Mouse (Mus musculus): ENCODE results near the gene Hoxa3.

Hoxa3 gene

GRCm38 (mm10) chr6:52169499-52170165 lies 43.5 kb downstream of the Hoxa3 start:
- DNase-seq (ENCODE audit: low spot score in 2 of 2), result no peak

GRCm38 (mm10) chr6:52168191-52169055 lies 44.7 kb downstream of the Hoxa3 start:
- DNase-seq (ENCODE audit: low spot score in 2 of 2), result no peak

GRCm38 (mm10) chr6:52167736-52168161 lies 45.4 kb downstream of the Hoxa3 start:
- DNase-seq (ENCODE audit: low spot score in 2 of 2), result no peak

DNA sequence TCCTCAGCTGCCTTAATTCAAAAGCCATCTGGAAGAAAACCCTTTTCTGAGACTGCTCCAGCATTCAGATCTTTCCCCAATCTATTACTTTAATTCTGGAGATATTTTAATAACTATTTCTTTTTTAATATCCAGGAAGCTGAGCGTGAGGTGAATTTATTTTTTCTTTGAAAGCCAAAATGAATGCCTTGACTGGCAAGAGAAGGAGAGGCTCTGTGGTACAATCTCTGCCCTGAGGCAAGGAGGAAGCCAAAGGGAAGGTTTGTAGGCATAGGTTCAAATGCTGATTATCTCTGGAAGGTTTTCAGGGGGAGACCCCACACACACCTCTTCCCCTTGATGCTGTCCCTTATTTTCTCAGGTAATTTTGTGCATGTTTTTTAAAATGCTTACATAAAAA lies 46.0 kb downstream of the Hoxa3 start:
- DNase-seq (ENCODE audit: low spot score in 2 of 2), result no peak

- DNase-seq (ENCODE audit: low spot score in 2 of 2), result no peak
Measured at GRCm38 (mm10) chr6:52166431-52167077, 46.6 kb downstream of the Hoxa3 start.

DNA sequence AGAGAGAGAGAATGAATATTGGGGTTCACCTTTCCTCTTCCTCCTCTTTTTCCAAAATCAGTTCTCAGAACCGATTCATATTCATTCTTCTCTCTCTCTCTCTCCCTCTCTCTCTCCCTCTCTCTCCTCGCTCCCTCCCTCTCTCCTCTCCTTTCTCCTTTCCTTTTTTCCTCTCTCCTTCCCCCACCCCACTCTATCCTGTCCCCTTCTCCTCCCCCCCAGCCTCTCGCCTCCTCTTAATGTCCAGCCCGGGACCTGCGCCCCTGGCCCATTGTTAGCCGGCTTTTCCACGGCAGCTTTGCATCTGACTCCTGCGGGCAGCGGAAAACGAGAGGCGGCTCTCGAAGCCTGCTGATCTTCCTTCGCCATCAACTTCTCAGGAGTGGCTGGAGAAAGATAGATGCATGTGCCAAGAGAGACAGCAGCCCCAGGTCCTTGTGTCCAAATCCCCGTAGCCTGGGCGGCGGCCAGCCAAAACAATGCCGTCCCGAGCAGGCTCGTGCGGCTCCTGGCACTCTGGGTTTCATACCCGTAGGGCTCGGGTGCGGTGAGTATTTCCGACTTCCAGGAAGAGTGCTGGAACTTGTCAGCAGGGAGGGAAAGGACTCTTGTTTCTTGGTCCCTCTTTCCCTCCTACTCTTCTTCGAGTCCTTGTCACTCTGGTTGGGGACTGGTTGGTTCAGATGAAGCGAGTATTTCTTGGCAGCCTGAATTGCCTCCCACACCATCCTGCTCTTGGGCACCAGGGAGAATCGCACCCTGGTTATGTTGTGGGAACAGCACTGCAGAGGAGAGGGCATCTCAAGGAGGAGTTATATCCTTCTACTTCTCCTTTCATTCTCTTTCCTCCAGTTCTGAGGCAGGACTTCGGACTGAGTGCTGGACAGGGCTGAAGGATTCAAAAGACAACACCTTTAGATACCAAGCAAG lies 47.4 kb downstream of the Hoxa3 start:
- no peak for DNase-seq (ENCODE audit: low spot score in 2 of 2)

DNA sequence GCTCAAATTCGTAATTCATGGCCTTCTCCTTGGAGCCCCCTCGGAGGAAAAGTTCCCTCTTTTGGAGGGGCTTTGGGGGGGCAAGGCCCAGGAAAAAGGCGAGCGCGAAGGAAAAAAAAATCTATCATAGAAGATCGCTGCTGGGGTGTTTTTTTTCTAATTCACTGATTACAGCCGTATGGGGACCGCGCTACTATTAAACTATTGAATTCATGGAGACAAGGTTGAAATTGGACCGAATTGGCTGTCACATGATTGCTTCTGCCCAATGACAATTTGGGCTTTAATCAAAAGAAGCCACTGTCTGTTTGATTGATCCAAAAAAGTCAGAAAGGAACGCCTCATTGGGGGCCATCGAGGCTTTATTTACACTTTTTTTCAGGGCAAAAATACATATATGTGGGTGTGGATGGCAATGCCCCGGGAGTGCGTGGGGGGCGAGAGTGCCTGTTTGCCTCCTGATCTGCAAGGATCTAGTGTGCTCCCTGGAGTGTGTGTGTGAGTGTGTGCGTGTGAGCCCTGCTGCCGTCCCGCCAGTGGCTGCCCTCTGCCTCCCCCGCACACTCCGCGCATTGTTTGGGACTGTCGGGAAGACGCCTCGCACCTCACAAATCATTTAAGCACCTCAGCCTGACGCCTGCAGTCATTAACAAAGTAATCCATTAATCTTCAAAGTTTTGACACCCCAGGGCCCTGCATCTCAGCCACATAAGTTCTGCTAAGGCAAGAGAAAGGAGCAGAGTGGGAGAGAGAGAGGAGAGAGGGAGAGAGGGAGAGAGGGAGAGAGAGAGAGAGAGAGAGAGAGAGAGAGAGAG lies 48.3 kb downstream of the Hoxa3 start, which contains the start of gene Hoxa2:
Hoxa2 (minus strand) TSS at position 206 of the 815 bp plus-strand sequence.
- DNase-seq (ENCODE audit: low spot score in 2 of 2), result no peak

DNA sequence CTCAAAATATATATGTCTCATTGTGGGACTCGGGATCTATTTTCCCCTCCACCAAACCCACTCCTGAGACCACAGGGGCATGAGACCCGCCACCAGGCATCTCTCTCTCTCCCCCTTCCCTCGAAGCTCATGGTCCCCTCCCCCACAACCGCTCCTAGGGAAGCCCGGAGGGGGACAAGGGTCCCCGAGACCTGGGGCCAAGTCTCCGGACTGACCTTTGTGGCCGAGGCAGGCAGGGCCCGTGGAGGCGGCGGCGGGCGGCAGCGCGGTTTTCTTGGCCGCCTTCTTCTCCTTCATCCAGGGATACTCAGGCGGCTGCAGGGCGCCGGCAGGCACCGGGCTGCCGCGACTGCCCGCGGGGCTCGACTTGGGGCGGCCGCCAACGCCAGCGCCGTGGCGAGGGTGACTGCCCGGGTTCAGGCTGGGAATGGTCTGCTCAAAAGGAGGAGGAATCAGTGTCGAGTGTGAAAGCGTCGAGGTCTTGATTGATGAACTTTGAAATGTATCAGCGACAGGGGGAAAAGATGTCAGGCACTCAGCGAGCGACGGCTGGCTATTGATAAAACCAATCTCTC lies 49.0 kb downstream of the Hoxa3 start:
- DNase-seq (ENCODE audit: low spot score in 2 of 2), result no peak

DNA sequence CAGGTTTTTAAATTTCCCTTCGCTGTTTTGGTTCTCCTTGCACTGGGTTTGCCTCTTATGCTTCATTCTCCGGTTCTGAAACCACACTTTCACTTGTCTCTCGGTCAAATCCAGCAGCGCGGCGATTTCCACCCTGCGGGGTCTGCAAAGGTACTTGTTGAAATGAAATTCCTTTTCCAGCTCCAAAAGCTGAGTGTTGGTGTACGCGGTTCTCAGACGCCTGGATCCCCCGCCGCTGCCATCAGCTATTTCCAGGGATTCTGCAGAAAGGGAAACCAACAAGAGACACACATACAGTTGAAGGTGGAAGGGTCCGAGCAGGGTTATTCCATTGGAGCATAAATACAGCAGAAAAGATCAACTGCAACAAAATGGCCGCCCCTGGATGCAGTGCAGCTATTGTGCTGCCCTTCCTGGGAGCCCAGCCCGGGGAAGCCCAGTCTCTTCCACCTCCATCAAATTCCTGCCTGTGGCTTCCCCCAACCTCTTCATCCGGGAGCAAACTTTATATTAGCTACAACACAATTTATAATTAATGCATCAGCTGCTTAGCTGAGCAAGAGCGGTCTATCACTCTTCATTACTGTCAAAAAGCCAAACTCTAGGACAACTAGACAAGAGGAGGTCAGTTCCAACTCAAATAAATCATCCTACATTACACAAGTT lies 49.6 kb downstream of the Hoxa3 start:
- no peak for DNase-seq (ENCODE audit: low spot score in 2 of 2)

GRCm38 (mm10) chr6:52162611-52163365 lies 50.3 kb downstream of the Hoxa3 start:
- no peak for DNase-seq (ENCODE audit: low spot score in 2 of 2)

GRCm38 (mm10) chr6:52162093-52162380 lies 51.1 kb downstream of the Hoxa3 start:
- DNase-seq (ENCODE audit: low spot score in 2 of 2), result no peak

GRCm38 (mm10) chr6:52161336-52162092 lies 51.6 kb downstream of the Hoxa3 start:
- DNase-seq (ENCODE audit: low spot score in 2 of 2), result no peak

GRCm38 (mm10) chr6:52160511-52161335 lies 52.4 kb downstream of the Hoxa3 start:
- peak in 1 of 2 experiments; percentile 75 for DNase-seq (ENCODE audit: low spot score in 2 of 2)

- DNase-seq (ENCODE audit: low spot score in 2 of 2), result no peak
Measured at GRCm38 (mm10) chr6:52159979-52160378, 53.2 kb downstream of the Hoxa3 start.

GRCm38 (mm10) chr6:52159164-52159761 lies 53.9 kb downstream of the Hoxa3 start:
- no peak for DNase-seq (ENCODE audit: low spot score in 2 of 2)

GRCm38 (mm10) chr6:52158276-52159051 lies 54.7 kb downstream of the Hoxa3 start, which contains the start of gene Hoxa1:
TSS of gene Hoxa1 (minus strand) at chr6:52158317.
- DNase-seq (ENCODE audit: low spot score in 2 of 2), result peak; percentile 59 to 81
